ENCODE assay signal across 18 mouse cellular contexts in genomic region chr3:146778913-146779312, GRCm38 (mm10). TPM values are rescaled to one million over a fixed set of nuclear protein-coding genes. Genes with fewer than 3 reads are reported as not detected.
A peak's percentile ranks its signal among the peaks of the same experiment; 100 is the strongest.
DNase-seq lines count a peak whose midpoint lies in the region; ATAC-seq and TF ChIP-seq lines count a peak whose summit lies in the region.
"Had no signal": no experiment of that assay in that cellular context is flagged by ENCODE, and none has a peak within 500 bp of the region (broad histone marks: within the 10 kb centered on the region; RNA-seq: fewer than 3 reads in every experiment).

No protein-coding gene starts in this region.

- peaks cover 20% of the 10 kb centered on the region for H3K4me1 ChIP-seq in heart, embryonic 16.5 days (ENCODE audit: control insufficient read depth, insufficient read depth, low read length)
- H3K4me1 ChIP-seq in thymus, adult 2 months (replicated peaks; ENCODE audit: control insufficient read depth, insufficient read depth, low read length), result no peaks in the 10 kb centered on the region

- H3K27me3 ChIP-seq in heart, embryonic 16.5 days (ENCODE audit: control insufficient read depth, insufficient read depth, low read length), result no peaks in the 10 kb centered on the region
- no peaks in the 10 kb centered on the region for H3K27me3 ChIP-seq in thymus, adult 2 months (ENCODE audit: control insufficient read depth, insufficient read depth, low read length)
- H3K27me3 ChIP-seq: embryonic facial prominence, embryonic 15.5 days; forebrain, embryonic 15.5 days; hindbrain, embryonic 13.5 days; limb, embryonic 15.5 days; lung, embryonic 15.5 days; neural tube, embryonic 15.5 days had no signal

- H3K9me3 ChIP-seq in heart, embryonic 16.5 days (replicated peaks; ENCODE audit: control insufficient read depth, low read length), result no peaks in the 10 kb centered on the region
- H3K9me3 ChIP-seq: embryonic facial prominence, embryonic 15.5 days; forebrain, embryonic 15.5 days; hindbrain, embryonic 13.5 days; limb, embryonic 15.5 days; lung, embryonic 15.5 days; neural tube, embryonic 15.5 days had no signal

- no peak overlapping the region for H3K9ac ChIP-seq in heart, embryonic 16.5 days (ENCODE audit: low read length)
- H3K9ac ChIP-seq: embryonic facial prominence, embryonic 15.5 days; forebrain, embryonic 15.5 days; hindbrain, embryonic 13.5 days; limb, embryonic 15.5 days; lung, embryonic 15.5 days; neural tube, embryonic 15.5 days had no signal

- H3K27ac ChIP-seq in heart, embryonic 16.5 days (ENCODE audit: low read length), result no peak overlapping the region
- no peak overlapping the region for H3K27ac ChIP-seq in thymus, adult 2 months (ENCODE audit: control insufficient read depth, insufficient read depth, low read length)
- H3K27ac ChIP-seq: embryonic facial prominence, embryonic 15.5 days; forebrain, embryonic 15.5 days; hindbrain, embryonic 13.5 days; limb, embryonic 15.5 days; lung, embryonic 15.5 days; neural tube, embryonic 15.5 days; stomach, postnatal 0 days had no signal

- no peak for TF ChIP-seq CTCF in thymus, adult 2 months (IDR thresholded peaks at IDR 0.05; ENCODE audit: borderline replicate concordance, control insufficient read depth, extremely low read depth, insufficient read depth, low read length, poor library complexity)

- 79% methylated on average over 8 of the region's 8 CpGs for WGBS in heart, embryonic 16.5 days
- WGBS in thymus, adult 2 months, result 17% methylated on average over 8 of the region's 8 CpGs

- intact Hi-C loops in heart, postnatal 25 days (cut with DNase I), result no loop called here

- DNase-seq in heart, postnatal 25 days (ENCODE audit: low spot score), result no peak
- DNase-seq in CD4-positive helper T cell, adult 2 months (ENCODE audit: low read depth, low spot score), result peak; percentile 33
- DNase-seq in thymus, adult 2 months, result peak; percentile 44
- no peak for DNase-seq in left cerebral cortex, adult 11 months (ENCODE audit: low spot score)
- DNase-seq in adrenal gland, adult (ENCODE audit: inconsistent age in 2 of 2, low spot score in 1 of 2), result no peak
- DNase-seq: adrenal gland, postnatal 25 days; gastrocnemius, postnatal 25 days; midbrain, embryonic 14.5 days; right cerebral cortex, postnatal 14 days had no signal

- H3K4me2 ChIP-seq in heart, embryonic 16.5 days (ENCODE audit: low read depth, low read length), result peak overlapping the region; percentile 13; the same call in 1 of the 2 replicates
- H3K4me2 ChIP-seq: embryonic facial prominence, embryonic 15.5 days; forebrain, embryonic 15.5 days; hindbrain, embryonic 13.5 days; limb, embryonic 15.5 days; lung, embryonic 15.5 days; neural tube, embryonic 15.5 days had no signal

- H3K4me3 ChIP-seq in heart, embryonic 16.5 days (ENCODE audit: low read length), result no peak overlapping the region
- H3K4me3 ChIP-seq in thymus, adult 2 months (ENCODE audit: control insufficient read depth, insufficient read depth, low read length), result no peak overlapping the region
- H3K4me3 ChIP-seq: embryonic facial prominence, embryonic 15.5 days; forebrain, embryonic 15.5 days; hindbrain, embryonic 13.5 days; limb, embryonic 15.5 days; lung, embryonic 15.5 days; neural tube, embryonic 15.5 days had no signal

- no peak for TF ChIP-seq POLR2A in thymus, adult 2 months (IDR thresholded peaks at IDR 0.05; ENCODE audit: control insufficient read depth, extremely low read depth, insufficient read depth, low read length, poor library complexity)

- H3K36me3 ChIP-seq in heart, embryonic 16.5 days (ENCODE audit: control insufficient read depth, insufficient read depth), result no peaks in the 10 kb centered on the region
- no peaks in the 10 kb centered on the region for H3K36me3 ChIP-seq in thymus, adult 2 months (ENCODE audit: control insufficient read depth, insufficient read depth, low read length)
- H3K36me3 ChIP-seq: embryonic facial prominence, embryonic 15.5 days; forebrain, embryonic 15.5 days; hindbrain, embryonic 13.5 days; limb, embryonic 15.5 days; lung, embryonic 15.5 days; neural tube, embryonic 15.5 days had no signal

- no peak for ATAC-seq in heart, embryonic 16.5 days (replicated peaks; ENCODE audit: extremely low read depth, insufficient read depth, low FRiP score)
- ATAC-seq in hematopoietic stem cell, adult 5-6 weeks (replicated peaks in 1 of 2; ENCODE audit: insufficient read depth in 1 of 2, low FRiP score in 2 of 2, low TSS enrichment in 1 of 2, low read depth in 1 of 2, poor library complexity in 2 of 2, severe bottlenecking in 2 of 2), result peak; percentile 29 to 51; a peak in 1 of 4 replicates
- ATAC-seq: forebrain, embryonic 15.5 days had no signal

RNA-seq across cellular contexts. Expression of gene Prkacb, which starts 33.9 kb away (rescaled TPM):
- 52.6 and 53.5 TPM in 2 replicates for polyA plus RNA-seq in heart, embryonic 16.5 days (2015; fragmentation: Nextera tagmentation; extraction: Ambion mirVana)
- 10 to 100 TPM; 61.9 to 64.4 TPM for total RNA-seq in heart, postnatal 25 days (2021)
- total RNA-seq in hematopoietic stem cell, adult 5-6 weeks (2017), result 133 and 147 TPM in 2 replicates
- polyA plus RNA-seq in thymus, adult 2 months (2012; rRNA removed), result 46.1 and 47.2 TPM in 2 replicates

Comparison
In these comparisons a context has a peak if more than half of its experiments do, and no peak if none do; other contexts are left out.
1. DNase-seq: peak in CD4-positive helper T cell, adult 2 months (single experiment) and thymus, adult 2 months (single experiment); none in heart, postnatal 25 days (single experiment), left cerebral cortex, adult 11 months (single experiment) and adrenal gland, adult (0 of 2).